Mouse (Mus musculus) lung, adult 2 months (tissue): Measurements from ENCODE around the gene Dlgap1. TPM values are rescaled to one million over a fixed set of nuclear protein-coding genes. Genes with fewer than 3 reads are reported as not detected.

Experiments
- DNase-seq: peaks from one replicate; pipeline ENCODE4 v3.0.0; 2022
- H3K4me1 ChIP-seq: fragments of 200-500 bp; 2 replicates; pipeline ENCODE4 v1.6.1; 2011; ENCODE audit warnings: low read length; ENCODE audit not compliant: control insufficient read depth, insufficient read depth
- H3K4me3 ChIP-seq: fragments of 200-500 bp; replicated peaks from 2 replicates; pipeline ENCODE3; 2011; ENCODE audit warnings: low read depth, mild to moderate bottlenecking, control low read depth, low read length; ENCODE audit errors: extremely low read depth
- CTCF ChIP-seq: fragments of 200-500 bp; IDR thresholded peaks from 2 replicates; pipeline ENCODE4 v1.5.1; 2011; ENCODE audit warnings: mild to moderate bottlenecking, low read length, control low read depth; ENCODE audit not compliant: insufficient read depth
- POLR2A ChIP-seq: fragments of 200-500 bp; IDR thresholded peaks from 2 replicates; pipeline ENCODE4 v1.6.1; 2011; ENCODE audit warnings: low read depth, mild to moderate bottlenecking, control low read depth, low read length, borderline replicate concordance; ENCODE audit errors: extremely low read depth
- WGBS: fragments of 180-500 bp; shearing (Covaris S2); methylation state at CpG from one replicate; pipeline ENCODE4 v1.1.7; 2018; 5-methylcytosine and 5-hydroxymethylcytosine counted together
- polyA plus RNA-seq: library from polyadenylated mRNA; depleted of rRNA; stranded (reverse); fragments of >200 nt; gene quantifications from 2 replicates; pipeline ENCODE4 v1.2.3, GENCODE M21; 2012

The Dlgap1 gene
- polyA plus RNA-seq, 1 experiment = 0.63 TPM

DNA sequence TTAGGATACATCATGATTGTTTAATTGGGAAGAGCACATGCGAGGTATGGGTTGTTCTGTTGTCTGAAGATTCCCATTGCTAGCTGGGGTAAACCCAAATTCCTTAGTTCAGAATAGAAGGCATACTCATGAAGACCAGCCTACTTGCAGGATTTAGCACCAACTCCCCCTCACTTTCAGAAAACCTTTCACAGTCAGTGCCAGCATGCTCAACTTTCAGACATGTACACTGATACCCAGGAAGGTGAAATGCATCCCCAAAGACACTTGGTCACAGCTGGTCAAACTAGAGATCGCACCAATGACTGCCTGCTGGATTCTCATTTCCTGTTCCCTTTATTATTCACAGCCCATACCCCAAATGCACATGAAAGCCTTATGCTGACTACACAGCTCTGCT is 318.8 kb downstream of the Dlgap1 start:
- 79% methylated on average over 2 of the region's 2 CpGs for WGBS
- no peak for DNase-seq
- no peak overlapping the region for H3K4me3 ChIP-seq
- TF ChIP-seq CTCF (no peak), POLR2A (no peak)
- H3K4me1 ChIP-seq = no peaks in the 10 kb centered on the region

DNA sequence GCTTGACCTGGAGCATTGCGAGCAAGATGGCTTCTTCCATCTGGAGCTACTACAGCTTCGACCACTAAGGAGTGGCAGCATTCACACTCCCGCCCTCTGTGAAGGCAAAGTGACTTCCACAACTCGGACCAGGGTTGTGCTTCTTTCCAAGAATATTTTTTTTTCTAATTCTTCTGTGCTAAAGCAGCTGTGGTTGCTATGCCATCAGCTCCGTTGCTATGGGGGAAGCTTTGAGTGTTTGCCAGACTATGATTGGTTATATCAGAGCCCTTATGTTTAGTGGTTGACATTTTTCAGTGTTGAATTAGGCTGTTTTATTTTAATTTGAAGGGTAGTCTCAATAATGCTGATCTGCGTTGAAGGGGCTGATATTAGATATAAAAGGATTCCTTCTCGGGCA is 325.2 kb downstream of the Dlgap1 start:
- WGBS = 69% methylated on average over 7 of the region's 7 CpGs
- TF ChIP-seq CTCF (no peak), POLR2A (no peak)

DNA sequence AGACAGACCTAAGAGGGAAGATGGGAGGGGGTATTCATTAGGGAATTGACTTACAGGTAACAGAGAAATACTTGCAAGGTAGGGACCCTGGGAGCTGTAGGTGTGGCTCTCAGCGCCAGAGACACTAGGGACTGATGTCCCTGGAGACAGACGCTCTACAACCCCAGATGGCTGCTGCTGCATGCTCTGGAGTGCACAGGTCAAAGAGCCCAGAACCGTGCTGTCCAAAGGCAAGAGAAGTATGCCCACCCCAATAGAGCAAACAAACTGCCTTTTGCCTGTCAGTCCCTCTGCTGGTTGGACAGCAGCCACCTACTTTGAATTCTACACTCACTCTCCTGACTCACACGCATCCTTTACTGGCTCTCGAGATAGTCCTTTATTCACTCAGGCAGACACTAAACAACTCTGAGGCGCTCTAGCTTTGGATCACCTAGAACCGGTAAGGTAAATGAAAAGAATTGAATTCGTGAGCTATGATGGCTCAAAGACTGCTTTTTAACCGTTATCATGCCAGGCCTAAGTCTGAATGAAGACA is 333.1 kb downstream of the Dlgap1 start:
- TF ChIP-seq CTCF (no peak), POLR2A (no peak)
- H3K4me3 ChIP-seq = no peak overlapping the region
- no peak for DNase-seq
- H3K4me1 ChIP-seq = no peaks in the 10 kb centered on the region
- WGBS = 63% methylated on average over 9 of the region's 9 CpGs

More for the DNA sequence above, 325.2 kb downstream of the Dlgap1 start:
- Histone ChIP-seq H3K4me1 (no peaks in the 10 kb centered on the region), H3K4me3 (no peak overlapping the region)
- DNase-seq = no peak

DNA sequence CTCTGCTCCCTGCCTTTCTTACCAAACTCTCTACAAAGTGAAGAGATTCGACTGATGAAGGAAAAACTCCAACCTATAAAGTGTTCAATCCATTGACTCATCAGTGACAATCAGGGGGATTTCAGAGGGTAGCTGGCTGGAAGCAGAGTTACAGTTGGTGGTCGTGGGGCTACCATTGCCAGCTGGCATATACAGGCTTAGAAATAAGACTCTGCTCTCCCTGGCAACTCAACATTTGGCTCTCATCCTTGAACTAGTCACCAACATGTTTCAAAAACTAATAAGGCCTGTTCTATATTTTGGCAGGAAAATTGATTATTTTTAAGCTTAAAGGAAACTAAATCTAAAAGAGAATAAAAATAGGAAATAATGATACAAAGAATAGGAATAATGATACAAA is 333.8 kb downstream of the Dlgap1 start:
- WGBS = 74% methylated on average over 2 of the region's 2 CpGs

DNA sequence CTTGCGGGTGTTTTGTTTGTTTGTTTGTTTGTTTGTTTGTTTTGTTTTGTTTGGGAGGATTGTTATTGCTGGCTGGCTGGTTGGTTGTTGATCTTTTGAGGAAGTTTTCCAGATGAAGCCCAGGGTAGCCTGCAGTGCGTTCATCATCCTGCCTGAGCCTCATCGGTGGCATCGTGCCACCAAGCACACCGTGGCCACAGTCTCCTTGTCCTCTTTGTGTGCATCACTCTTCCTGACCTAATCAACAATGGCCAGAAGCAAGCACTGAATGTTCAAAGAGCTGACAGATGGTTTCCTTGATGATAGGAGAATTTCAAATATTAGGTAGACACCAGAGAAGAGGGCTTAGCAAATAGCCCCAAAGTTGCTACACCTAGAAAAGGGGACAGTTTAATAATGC is 336.1 kb downstream of the Dlgap1 start:
- Histone ChIP-seq H3K4me3 (no peak overlapping the region), H3K4me1 (no peaks in the 10 kb centered on the region)
- no peak for DNase-seq
- WGBS = 70% methylated on average over 5 of the region's 5 CpGs
- TF ChIP-seq POLR2A (no peak), CTCF (no peak)

More for the DNA sequence above, 333.8 kb downstream of the Dlgap1 start:
- TF ChIP-seq CTCF (no peak), POLR2A (no peak)
- DNase-seq = no peak
- H3K4me1 ChIP-seq = no peaks in the 10 kb centered on the region
- no peak overlapping the region for H3K4me3 ChIP-seq

DNA sequence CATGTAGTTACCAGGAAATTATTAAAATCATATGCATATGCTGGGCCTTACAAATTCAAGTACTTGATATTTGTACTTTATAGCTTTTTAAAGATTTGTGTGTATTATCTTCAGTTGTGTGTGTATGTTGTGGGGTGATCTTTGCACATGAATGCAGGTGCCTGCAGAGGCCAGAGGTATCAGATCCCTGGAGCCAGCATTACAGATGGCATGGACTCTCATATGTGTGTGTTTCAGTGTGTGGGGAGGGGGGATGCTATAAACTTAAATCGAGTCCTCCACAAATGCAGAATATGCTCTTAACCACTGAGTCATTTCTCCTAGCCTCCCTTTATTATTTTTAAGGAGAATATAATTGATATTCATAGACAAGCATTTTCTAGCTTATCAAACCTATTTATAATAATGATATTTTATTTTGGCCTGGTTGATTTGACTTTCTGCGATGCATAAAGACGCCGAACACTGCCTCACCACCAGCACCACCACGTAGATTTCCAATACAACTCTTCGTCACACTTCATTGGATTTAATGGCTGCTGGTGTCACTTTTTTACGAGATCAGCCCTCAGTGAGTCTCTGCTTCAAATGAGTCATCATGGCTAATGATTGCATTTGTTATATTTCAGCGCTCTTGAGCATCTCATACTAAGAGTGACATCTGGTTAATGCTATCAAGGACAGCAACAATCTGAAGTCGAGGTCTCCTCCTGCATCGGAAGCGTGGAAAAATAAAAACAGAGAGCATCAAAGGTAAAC is 338.7 kb downstream of the Dlgap1 start:
- no peak for TF ChIP-seq POLR2A
- TF ChIP-seq CTCF = no peak
- Histone ChIP-seq H3K4me3 (no peak overlapping the region), H3K4me1 (no peaks in the 10 kb centered on the region)
- 82% methylated on average over 11 of the region's 11 CpGs for WGBS
- no peak for DNase-seq

DNA sequence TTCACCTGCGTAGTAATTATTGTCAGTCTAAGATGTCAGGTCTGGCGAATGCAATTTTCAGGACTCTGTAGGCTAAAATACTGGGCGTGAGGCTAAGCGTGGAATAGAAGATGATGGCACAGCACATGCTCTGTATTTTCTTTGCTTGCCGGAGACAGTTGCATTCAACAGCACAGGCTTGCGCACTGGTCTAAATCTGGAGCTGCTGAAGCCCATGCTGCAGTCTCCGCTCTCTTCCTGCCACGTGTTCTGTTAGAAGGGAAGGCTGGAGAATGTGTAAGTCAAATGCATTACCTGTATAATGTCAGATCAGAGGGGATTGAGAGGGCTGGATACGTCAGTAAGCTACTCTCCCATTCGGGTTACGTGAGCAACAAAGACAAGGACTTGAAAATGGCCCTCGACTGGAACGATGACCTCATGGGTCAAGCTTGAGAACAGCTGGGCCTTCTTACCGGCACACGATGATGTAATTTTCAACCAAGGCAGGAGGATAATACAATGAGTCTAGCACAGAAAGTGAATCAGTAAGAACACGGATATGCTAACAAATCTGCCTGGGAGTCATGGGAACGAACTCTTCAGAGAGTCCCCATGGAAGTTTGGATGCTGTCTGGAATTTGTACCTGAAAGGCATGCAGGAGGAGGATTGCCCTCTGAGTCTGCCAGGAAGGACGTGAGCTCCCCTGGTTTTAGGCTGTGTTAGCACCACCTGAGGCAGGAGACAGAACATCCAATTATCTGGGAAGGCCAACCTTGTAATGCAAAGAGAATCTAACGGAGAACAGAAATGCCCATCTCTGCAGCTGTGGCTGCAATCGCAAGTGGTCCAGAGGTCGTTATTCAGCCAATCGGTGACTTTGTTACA is 339.7 kb downstream of the Dlgap1 start:
- H3K4me3 ChIP-seq = no peak overlapping the region
- no peak for TF ChIP-seq POLR2A
- TF ChIP-seq CTCF = no peak
- 66% methylated on average over 22 of the region's 22 CpGs for WGBS
- DNase-seq = no peak
- H3K4me1 ChIP-seq = no peaks in the 10 kb centered on the region

DNA sequence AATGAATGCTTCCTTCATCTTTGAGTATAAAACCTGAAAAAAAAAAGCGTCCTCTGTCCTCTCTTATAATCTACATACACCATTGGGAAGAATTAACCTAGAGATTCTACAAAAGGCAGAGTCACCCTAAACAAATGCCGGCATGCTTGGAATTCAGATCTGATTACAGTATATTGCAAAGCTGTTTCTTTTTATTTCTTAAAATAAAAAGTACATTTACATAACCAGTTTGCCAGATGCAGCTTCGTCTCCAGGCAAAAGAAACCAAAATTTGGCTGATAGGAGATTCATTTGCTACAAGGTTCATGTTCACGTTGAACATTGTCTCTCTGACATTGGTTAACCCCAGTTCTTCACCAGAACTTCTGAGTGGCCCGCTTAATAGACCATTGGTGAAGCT is 347.5 kb downstream of the Dlgap1 start:
- H3K4me3 ChIP-seq = no peak overlapping the region
- WGBS = 72% methylated on average over 5 of the region's 5 CpGs
- no peak for DNase-seq
- no peaks in the 10 kb centered on the region for H3K4me1 ChIP-seq
- no peak for TF ChIP-seq POLR2A
- no peak for TF ChIP-seq CTCF

DNA sequence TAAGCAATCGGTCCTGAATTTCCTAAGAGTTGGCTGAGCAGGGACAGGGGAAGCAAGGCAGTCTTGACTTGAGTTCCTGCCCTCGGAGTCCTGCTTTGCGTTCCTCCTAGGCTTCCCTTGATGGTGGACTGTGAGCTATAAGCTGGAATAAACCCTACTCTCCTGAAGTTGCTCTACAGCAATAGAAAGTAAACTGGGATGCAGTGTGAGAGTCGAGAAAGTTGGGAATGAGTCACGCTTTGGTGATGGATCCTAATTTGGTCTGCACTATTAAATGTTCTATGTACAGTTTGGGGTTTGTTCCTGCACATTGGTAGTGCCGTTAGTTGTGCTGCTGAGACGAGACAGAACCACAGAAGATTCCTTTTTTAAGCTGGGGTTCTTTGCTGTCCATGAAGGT is 348.9 kb downstream of the Dlgap1 start:
- no peaks in the 10 kb centered on the region for H3K4me1 ChIP-seq
- no peak overlapping the region for H3K4me3 ChIP-seq
- TF ChIP-seq CTCF (no peak), POLR2A (no peak)
- no peak for DNase-seq
- WGBS = 83% methylated on average over 7 of the region's 7 CpGs
